Mouse (Mus musculus) CH12.LX (cell line): Measurements from ENCODE around the gene Otor. TPM values are rescaled to one million over a fixed set of nuclear protein-coding genes. Genes with fewer than 3 reads are reported as not detected.

ENCODE experiments used
- DNase-seq: peaks from one replicate; pipeline ENCODE4 v3.0.0-alpha.2; 2013; ENCODE audit errors: extremely low read depth
- H3K27ac ChIP-seq: 2 replicates; pipeline ENCODE4 v1.5.1; 2012; ENCODE audit warnings: low read depth, mild to moderate bottlenecking, control low read depth, moderate library complexity; ENCODE audit not compliant: insufficient read depth
- H3K27me3 ChIP-seq: replicated peaks from 2 replicates; pipeline ENCODE3; 2012; ENCODE audit warnings: inconsistent platforms
- H3K36me3 ChIP-seq, 2 experiments: replicated peaks in 1 of 2; 2 replicates each; pipeline versions ENCODE3 to v1.6.1; 2012; ENCODE audit warnings: inconsistent platforms in 1 of 2, low read length in 1 of 2, mild to moderate bottlenecking in 1 of 2, mixed read lengths in 1 of 2, moderate library complexity in 1 of 2; ENCODE audit not compliant: control insufficient read depth in 1 of 2, insufficient read depth in 1 of 2
- H3K4me1 ChIP-seq, 2 experiments: 2 replicates each; pipeline ENCODE4 v1.6.1; 2012; ENCODE audit warnings: inconsistent platforms in 1 of 2, moderate library complexity in 1 of 2; ENCODE audit not compliant: insufficient read depth in 2 of 2, control insufficient read depth in 1 of 2
- H3K4me2 ChIP-seq: 2 replicates; pipeline ENCODE4 v1.6.1; 2012; ENCODE audit warnings: low read depth, mild to moderate bottlenecking, control low read depth; ENCODE audit not compliant: poor library complexity, insufficient read depth, severe bottlenecking
- H3K4me3 ChIP-seq, 3 experiments: fragments of 150-350 bp in 1 of 3; sonication (generic) in 1 of 3; replicated peaks in 1 of 3; 2 replicates each; pipeline versions ENCODE3 to v1.5.1; 2011 to 2012; ENCODE audit warnings: low read depth in 2 of 3, low read length in 2 of 3, mild to moderate bottlenecking in 2 of 3, moderate library complexity in 2 of 3, control low read depth in 1 of 3, improper control_type of control experiment in 1 of 3, inconsistent platforms in 1 of 3, mixed read lengths in 1 of 3; ENCODE audit not compliant: poor library complexity in 1 of 3
- H3K79me2 ChIP-seq: replicated peaks from 2 replicates; pipeline ENCODE4 v1.6.1; 2012; ENCODE audit warnings: mild to moderate bottlenecking, moderate library complexity; ENCODE audit not compliant: control insufficient read depth, poor library complexity, insufficient read depth, severe bottlenecking; ENCODE audit errors: extremely low read depth
- H3K9ac ChIP-seq: 2 replicates; pipeline ENCODE4 v1.6.1; 2012; ENCODE audit warnings: low read depth, mild to moderate bottlenecking, control low read depth, moderate library complexity; ENCODE audit not compliant: insufficient read depth
- H3K9me3 ChIP-seq: replicated peaks from 2 replicates; pipeline ENCODE3; 2012; ENCODE audit warnings: low read length, inconsistent platforms, mixed read lengths
- CHD1 ChIP-seq: IDR thresholded peaks from 2 replicates; pipeline ENCODE4 v1.6.1; 2012; ENCODE audit warnings: low read depth, low read length, improper control_type of control experiment, inconsistent platforms
- CHD2 ChIP-seq: IDR thresholded peaks from 2 replicates; pipeline ENCODE4 v1.6.1; 2011; ENCODE audit warnings: low read length, improper control_type of control experiment
- CTCF ChIP-seq, 2 experiments: IDR thresholded peaks in 1 of 2; conservative IDR thresholded peaks in 1 of 2; 2 replicates each; pipeline ENCODE4 v1.5.1; 2011 to 2012; ENCODE audit warnings: low read depth in 2 of 2, low read length in 2 of 2, improper control_type of control experiment in 1 of 2, inconsistent platforms in 1 of 2, mild to moderate bottlenecking in 1 of 2, moderate library complexity in 1 of 2
- ETS1 ChIP-seq: conservative IDR thresholded peaks from 2 replicates; pipeline ENCODE4 v1.6.1; 2012; ENCODE audit warnings: low read depth, mild to moderate bottlenecking, inconsistent platforms, low read length, improper control_type of control experiment, moderate library complexity
- GABPA ChIP-seq: IDR thresholded peaks from 2 replicates; pipeline ENCODE4 v1.6.1; 2012; ENCODE audit warnings: low read depth, low read length, improper control_type of control experiment, inconsistent platforms; ENCODE audit not compliant: insufficient replicate concordance
- HCFC1 ChIP-seq: IDR thresholded peaks from 2 replicates; pipeline ENCODE4 v1.6.1; 2012; ENCODE audit warnings: low read depth, mild to moderate bottlenecking, inconsistent platforms, low read length, improper control_type of control experiment
- JUND ChIP-seq: conservative IDR thresholded peaks from 2 replicates; pipeline ENCODE4 v1.6.1; 2011; ENCODE audit warnings: low read depth, low read length, improper control_type of control experiment
- KAT2A ChIP-seq: IDR thresholded peaks from 2 replicates; pipeline ENCODE4 v1.6.1; 2012; ENCODE audit warnings: low read length, improper control_type of control experiment, inconsistent platforms; ENCODE audit not compliant: insufficient replicate concordance
- MAFK ChIP-seq: IDR thresholded peaks from 2 replicates; pipeline ENCODE4 v1.6.1; 2011; ENCODE audit warnings: low read length, improper control_type of control experiment; ENCODE audit not compliant: insufficient replicate concordance
- MAX ChIP-seq: IDR thresholded peaks from 2 replicates; pipeline ENCODE4 v1.6.1; 2011; ENCODE audit warnings: low read length, improper control_type of control experiment
- MXI1 ChIP-seq: IDR thresholded peaks from 2 replicates; pipeline ENCODE4 v1.6.1; 2011; ENCODE audit warnings: mild to moderate bottlenecking, low read depth, low read length, improper control_type of control experiment
- MYC ChIP-seq: IDR thresholded peaks from 2 replicates; pipeline ENCODE4 v1.6.1; 2011; ENCODE audit warnings: low read depth, mild to moderate bottlenecking, improper control_type of control experiment, low read length
- NELFE ChIP-seq: IDR thresholded peaks from 2 replicates; pipeline ENCODE4 v1.6.1; 2011; ENCODE audit warnings: low read depth, low read length, improper control_type of control experiment
- NRF1 ChIP-seq: IDR thresholded peaks from 2 replicates; pipeline ENCODE4 v1.6.1; 2014; ENCODE audit warnings: low read depth, mild to moderate bottlenecking, inconsistent platforms, low read length, improper control_type of control experiment, moderate library complexity
- POLR2A ChIP-seq: IDR thresholded peaks from 2 replicates; pipeline ENCODE4 v1.6.1; 2011; ENCODE audit warnings: low read depth, mild to moderate bottlenecking, improper control_type of control experiment, low read length
- POLR2AphosphoS2 ChIP-seq: IDR thresholded peaks from 2 replicates; pipeline ENCODE4 v1.6.1; 2011; ENCODE audit warnings: low read depth, low read length, improper control_type of control experiment
- RAD21 ChIP-seq: IDR thresholded peaks from 2 replicates; pipeline ENCODE4 v1.6.1; 2011; ENCODE audit warnings: low read depth, mild to moderate bottlenecking, low read length, improper control_type of control experiment, moderate library complexity
- SIN3A ChIP-seq: IDR thresholded peaks from 2 replicates; pipeline ENCODE4 v1.6.1; 2012; ENCODE audit warnings: low read length, improper control_type of control experiment, inconsistent platforms
- SMC3 ChIP-seq: IDR thresholded peaks from 2 replicates; pipeline ENCODE4 v1.6.1; 2011; ENCODE audit warnings: low read depth, low read length, improper control_type of control experiment
- TCF12 ChIP-seq: IDR thresholded peaks from 2 replicates; pipeline ENCODE4 v1.6.1; 2014; ENCODE audit warnings: low read depth, mild to moderate bottlenecking, inconsistent platforms, low read length, improper control_type of control experiment
- UBTF ChIP-seq: IDR thresholded peaks from 2 replicates; pipeline ENCODE4 v1.6.1; 2012; ENCODE audit warnings: low read depth, mild to moderate bottlenecking, inconsistent platforms, low read length, improper control_type of control experiment, moderate library complexity
- USF2 ChIP-seq: conservative IDR thresholded peaks from 2 replicates; pipeline ENCODE4 v1.6.1; 2011; ENCODE audit warnings: low read depth, low read length, improper control_type of control experiment
- ZC3H11A ChIP-seq: IDR thresholded peaks from 2 replicates; pipeline ENCODE4 v1.6.1; 2012; ENCODE audit warnings: low read depth, mild to moderate bottlenecking, inconsistent platforms, low read length, improper control_type of control experiment
- ZNF384 ChIP-seq: IDR thresholded peaks from 2 replicates; pipeline ENCODE4 v1.6.1; 2012; ENCODE audit warnings: low read depth, low read length, improper control_type of control experiment, inconsistent platforms
- dilution Hi-C: fragments of 300-500 bp; cut with MboI; formaldehyde crosslinking; loops from 2 replicates; pipeline ENCODE4 v1.14.3; 2020; ENCODE audit warnings: low sequenced_read_pairs; ENCODE audit not compliant: extremely low pct_unique_long_range_greater_than_20kb, extremely low pct_ligation_motif_present
- in situ Hi-C: fragments of 300-500 bp; cut with MboI; formaldehyde crosslinking; loops from 3 replicates; pipeline ENCODE4 v1.14.3; 2019; ENCODE audit warnings: low sequenced_read_pairs, low pct_ligation_motif_present, low pct_unique_long_range_greater_than_20kb, mixed read lengths
- polyA plus RNA-seq: library from polyadenylated mRNA; unstranded; fragments of >175 nt; gene quantifications from 2 replicates; pipeline ENCODE4 v1.2.1, GENCODE M21; 2012; ENCODE audit warnings: low read depth; ENCODE audit not compliant: insufficient read length
- total RNA-seq, 2 experiments: library from RNA; depleted of rRNA; stranded (reverse); fragments of 300-350 nt in 1 of 2; fragments of >200 nt in 1 of 2; gene quantifications; 2 replicates each; pipeline ENCODE4 v1.2.3; 2012 to 2014

Gene Otor
- total and polyA plus RNA-seq, 3 experiments = not detected

- no peaks in the 10 kb centered on the region for H3K4me1 ChIP-seq
- no peaks in the 10 kb centered on the region for H3K36me3 ChIP-seq
- H3K9me3 ChIP-seq = peaks cover 2% of the 10 kb centered on the region
- peaks cover 63% of the 10 kb centered on the region for H3K27me3 ChIP-seq
- DNase-seq = peak; percentile 43
- no peaks in the 10 kb centered on the region for H3K79me2 ChIP-seq
- in situ Hi-C loops = no loop called here
- H3K9ac ChIP-seq = no peak overlapping the region
- dilution Hi-C loops = no loop called here
- H3K4me3 ChIP-seq = no peak overlapping the region
- TF ChIP-seq CTCF (conservative IDR thresholded peaks at IDR 0.05 in 1 of 2, IDR thresholded peaks at IDR 0.05 in 1 of 2; ENCODE audit: low read depth in 2 of 2, low read length in 2 of 2) (peak; percentile 32 to 84; a peak in 3 of 4 replicates), MYC (no peak), SMC3 (peak; percentile 64), MAFK (no peak), RAD21 (peak; percentile 85), ZNF384 (no peak), UBTF (no peak)
- no peak overlapping the region for H3K27ac ChIP-seq
- no peak overlapping the region for H3K4me2 ChIP-seq
These were observed 15.5 kb downstream of the Otor start for GRCm38 (mm10) chr2:143093726-143094125.

- no peaks in the 10 kb centered on the region for H3K36me3 ChIP-seq
- TF ChIP-seq CHD2 (no peak), POLR2A (no peak), KAT2A (no peak), CHD1 (no peak), HCFC1 (no peak), ETS1 (no peak), POLR2AphosphoS2 (no peak), GABPA (no peak), SMC3 (no peak), SIN3A (no peak), JUND (no peak), USF2 (no peak), MAX (no peak), NELFE (no peak), NRF1 (no peak), MXI1 (no peak), MYC (no peak), ZC3H11A (no peak), TCF12 (no peak)
- H3K4me1 ChIP-seq = no peaks in the 10 kb centered on the region
- no peak overlapping the region for H3K27ac ChIP-seq
- H3K9ac ChIP-seq = no peak overlapping the region
- no peaks in the 10 kb centered on the region for H3K79me2 ChIP-seq
- no peak overlapping the region for H3K4me2 ChIP-seq
- in situ Hi-C loops = no loop called here
- peaks cover 4% of the 10 kb centered on the region for H3K9me3 ChIP-seq
- DNase-seq = no peak
- H3K27me3 ChIP-seq = peaks cover 67% of the 10 kb centered on the region
- H3K4me3 ChIP-seq = no peak overlapping the region
- dilution Hi-C loops = no loop called here
These were observed 16.5 kb downstream of the Otor start for GRCm38 (mm10) chr2:143094761-143095160.
